Mouse (Mus musculus): ENCODE measurements at regions not wholly inside any gene's neighbourhood (a gene's known extent, or its start where the extent isn't known, plus 50 kb on each side); places are given as distances from the start of the nearest gene placed in this dataset.

DNA sequence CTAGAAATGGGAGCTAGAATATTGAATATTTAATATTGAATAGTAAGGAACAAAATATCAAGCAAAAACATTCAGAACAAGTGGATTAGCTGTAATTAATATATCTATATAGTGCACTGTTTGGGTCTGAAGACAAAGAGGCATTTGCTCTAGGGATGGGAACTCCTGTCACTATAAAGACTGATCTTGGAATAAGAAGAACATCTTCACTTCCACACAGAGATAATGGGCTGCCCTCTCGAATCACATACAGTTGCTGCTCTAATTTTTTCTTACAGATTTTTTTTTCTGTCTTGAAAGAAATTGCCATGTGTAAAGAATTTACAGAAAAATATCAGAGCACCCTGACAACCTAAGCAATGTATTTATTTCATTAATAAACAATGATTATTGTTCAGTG lies 229.7 kb upstream of the Zic4 start:
- H3K27ac ChIP-seq (ENCODE audit: low read depth, low read length), result no peak overlapping the region
- no peaks in the 10 kb centered on the region for H3K36me3 ChIP-seq (ENCODE audit: control insufficient read depth, insufficient read depth, low read length)
- WGBS, result 72% methylated on average over 1 of the region's 1 CpGs
- no peak overlapping the region for H3K9ac ChIP-seq (ENCODE audit: low read depth, low read length)
- no peak overlapping the region for H3K4me3 ChIP-seq (ENCODE audit: low read depth, low read length)
- H3K27me3 ChIP-seq (ENCODE audit: control insufficient read depth, insufficient read depth, low read length), result no peaks in the 10 kb centered on the region
- no peaks in the 10 kb centered on the region for H3K4me1 ChIP-seq (replicated peaks; ENCODE audit: control insufficient read depth, insufficient read depth, low read length)
- no peaks in the 10 kb centered on the region for H3K9me3 ChIP-seq (ENCODE audit: control insufficient read depth, low read length)
- no peak for DNase-seq (ENCODE audit: low spot score)
- no peak for ATAC-seq (ENCODE audit: low FRiP score)
- no peak overlapping the region for H3K4me2 ChIP-seq (replicated peaks; ENCODE audit: low read depth, low read length)

DNA sequence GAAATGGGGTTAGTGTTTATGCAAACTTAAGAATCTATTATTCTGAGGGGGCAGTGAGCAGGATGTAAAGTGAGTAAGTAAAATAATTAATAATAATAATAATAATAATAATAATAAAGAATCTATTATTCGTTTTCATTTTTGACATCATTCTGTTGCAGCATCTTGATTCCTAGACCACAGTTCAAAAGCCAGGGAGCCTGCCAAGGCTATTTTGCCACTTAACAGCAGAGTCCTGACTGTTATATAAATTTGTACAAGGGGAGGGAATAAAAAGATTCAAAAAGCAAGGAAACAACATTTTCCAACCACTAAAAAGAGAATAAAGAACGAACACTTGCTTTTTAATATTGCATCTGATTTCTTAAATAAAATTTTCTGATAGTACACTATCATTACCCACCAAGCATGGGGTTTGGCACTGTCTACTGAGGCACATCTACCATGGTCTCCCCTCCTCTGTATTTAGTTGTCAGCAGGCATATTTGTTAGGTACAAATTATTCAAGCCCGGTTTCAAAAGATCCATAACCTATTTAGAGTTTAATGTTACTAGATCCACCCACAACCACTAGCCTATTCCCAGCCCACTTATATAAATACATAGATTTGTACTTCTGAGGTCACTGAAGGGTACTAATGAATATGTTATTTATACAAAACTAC lies 228.8 kb upstream of the Zic4 start:
- ATAC-seq (ENCODE audit: low FRiP score), result no peak
- Histone ChIP-seq H3K27ac (ENCODE audit: low read depth, low read length) (no peak overlapping the region), H3K4me2 (replicated peaks; ENCODE audit: low read depth, low read length) (no peak overlapping the region), H3K4me1 (replicated peaks; ENCODE audit: control insufficient read depth, insufficient read depth, low read length) (no peaks in the 10 kb centered on the region), H3K9me3 (ENCODE audit: control insufficient read depth, low read length) (no peaks in the 10 kb centered on the region), H3K27me3 (ENCODE audit: control insufficient read depth, insufficient read depth, low read length) (no peaks in the 10 kb centered on the region), H3K9ac (ENCODE audit: low read depth, low read length) (no peak overlapping the region), H3K4me3 (ENCODE audit: low read depth, low read length) (no peak overlapping the region), H3K36me3 (ENCODE audit: control insufficient read depth, insufficient read depth, low read length) (no peaks in the 10 kb centered on the region)
- no peak for DNase-seq (ENCODE audit: low spot score)
- 86% methylated on average over 3 of the region's 3 CpGs for WGBS

DNA sequence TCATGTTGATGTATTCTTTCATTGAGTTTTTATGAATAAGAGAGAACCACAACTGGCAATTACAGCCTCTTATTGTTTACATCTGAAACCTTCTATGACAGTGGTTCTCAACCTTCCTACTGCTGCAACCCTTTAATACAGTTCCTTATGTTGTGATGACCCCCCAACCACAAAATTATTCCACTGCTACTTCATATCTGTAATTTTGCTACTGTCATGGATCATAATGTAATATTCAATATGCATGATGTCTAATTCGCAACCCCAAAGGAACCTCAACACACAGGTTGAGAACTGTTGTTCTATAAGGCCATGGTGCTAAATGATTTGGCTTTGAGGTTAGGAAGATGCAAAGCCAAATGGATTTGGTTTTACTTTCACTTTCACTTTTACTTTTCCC lies 227.9 kb upstream of the Zic4 start:
- Histone ChIP-seq H3K4me2 (replicated peaks; ENCODE audit: low read depth, low read length) (no peak overlapping the region), H3K36me3 (ENCODE audit: control insufficient read depth, insufficient read depth, low read length) (no peaks in the 10 kb centered on the region), H3K27me3 (ENCODE audit: control insufficient read depth, insufficient read depth, low read length) (no peaks in the 10 kb centered on the region), H3K4me1 (replicated peaks; ENCODE audit: control insufficient read depth, insufficient read depth, low read length) (no peaks in the 10 kb centered on the region), H3K27ac (ENCODE audit: low read depth, low read length) (no peak overlapping the region), H3K9ac (ENCODE audit: low read depth, low read length) (no peak overlapping the region), H3K9me3 (ENCODE audit: control insufficient read depth, low read length) (no peaks in the 10 kb centered on the region), H3K4me3 (ENCODE audit: low read depth, low read length) (no peak overlapping the region)
- ATAC-seq (ENCODE audit: low FRiP score), result no peak
- DNase-seq (ENCODE audit: low spot score), result no peak
- 100% methylated on average over 1 of the region's 1 CpGs for WGBS

DNA sequence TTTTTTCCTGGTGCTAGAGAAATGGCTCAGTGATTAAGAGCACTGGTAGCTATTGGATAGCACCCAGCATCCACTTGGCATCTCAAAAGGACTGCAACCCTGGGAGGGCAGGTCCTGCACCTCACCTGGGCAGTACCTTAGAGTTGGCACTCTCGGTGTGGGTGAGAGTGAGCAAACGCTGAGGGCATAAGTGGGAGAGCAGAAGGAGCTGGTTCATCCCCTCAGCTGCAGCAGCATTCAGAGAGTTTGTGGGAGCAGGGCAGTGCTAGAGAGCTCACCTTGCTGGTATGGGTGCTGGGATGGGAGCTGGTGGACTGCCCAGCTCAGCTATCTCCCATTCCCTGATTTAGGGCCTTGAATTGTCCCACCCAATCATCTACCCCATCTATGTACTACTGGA lies 227.1 kb upstream of the Zic4 start:
- Histone ChIP-seq H3K9ac (ENCODE audit: low read depth, low read length) (no peak overlapping the region), H3K4me2 (replicated peaks; ENCODE audit: low read depth, low read length) (no peak overlapping the region), H3K36me3 (ENCODE audit: control insufficient read depth, insufficient read depth, low read length) (no peaks in the 10 kb centered on the region), H3K9me3 (ENCODE audit: control insufficient read depth, low read length) (no peaks in the 10 kb centered on the region), H3K4me1 (replicated peaks; ENCODE audit: control insufficient read depth, insufficient read depth, low read length) (no peaks in the 10 kb centered on the region), H3K27ac (ENCODE audit: low read depth, low read length) (no peak overlapping the region), H3K4me3 (ENCODE audit: low read depth, low read length) (no peak overlapping the region), H3K27me3 (ENCODE audit: control insufficient read depth, insufficient read depth, low read length) (no peaks in the 10 kb centered on the region)
- 84% methylated on average over 2 of the region's 2 CpGs for WGBS
- ATAC-seq (ENCODE audit: low FRiP score) (0 out of 2 replicates have a peak, but pooled peaks have one; percentile 7), DNase-seq (ENCODE audit: low spot score) (no peak)

DNA sequence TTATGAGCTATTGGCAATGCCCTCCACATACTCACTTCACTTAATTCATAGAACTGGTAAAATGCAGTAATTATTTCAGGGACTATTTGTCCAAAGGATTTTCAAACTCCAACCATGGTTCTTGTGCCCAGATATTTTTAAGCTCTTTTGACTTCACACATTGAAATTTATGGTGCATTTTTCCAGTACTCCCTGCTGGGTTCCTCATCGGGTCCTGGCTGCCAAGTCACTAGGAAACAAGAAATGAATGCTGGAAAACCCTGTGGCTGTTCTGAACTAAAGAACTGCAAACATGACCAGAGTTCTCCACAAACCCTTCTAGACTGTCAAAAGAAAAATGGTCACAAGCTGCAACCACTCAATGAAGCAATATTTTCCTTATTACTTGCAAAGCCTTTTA lies 221.6 kb upstream of the Zic4 start:
- WGBS, result 52% methylated on average over 1 of the region's 1 CpGs
- Histone ChIP-seq H3K36me3 (ENCODE audit: control insufficient read depth, insufficient read depth, low read length) (no peaks in the 10 kb centered on the region), H3K27ac (ENCODE audit: low read depth, low read length) (no peak overlapping the region), H3K4me3 (ENCODE audit: low read depth, low read length) (no peak overlapping the region), H3K9me3 (ENCODE audit: control insufficient read depth, low read length) (no peaks in the 10 kb centered on the region), H3K9ac (ENCODE audit: low read depth, low read length) (no peak overlapping the region), H3K4me1 (replicated peaks; ENCODE audit: control insufficient read depth, insufficient read depth, low read length) (no peaks in the 10 kb centered on the region), H3K4me2 (replicated peaks; ENCODE audit: low read depth, low read length) (no peak overlapping the region), H3K27me3 (ENCODE audit: control insufficient read depth, insufficient read depth, low read length) (no peaks in the 10 kb centered on the region)
- no peak for ATAC-seq (ENCODE audit: low FRiP score)
- no peak for DNase-seq (ENCODE audit: low spot score)

DNA sequence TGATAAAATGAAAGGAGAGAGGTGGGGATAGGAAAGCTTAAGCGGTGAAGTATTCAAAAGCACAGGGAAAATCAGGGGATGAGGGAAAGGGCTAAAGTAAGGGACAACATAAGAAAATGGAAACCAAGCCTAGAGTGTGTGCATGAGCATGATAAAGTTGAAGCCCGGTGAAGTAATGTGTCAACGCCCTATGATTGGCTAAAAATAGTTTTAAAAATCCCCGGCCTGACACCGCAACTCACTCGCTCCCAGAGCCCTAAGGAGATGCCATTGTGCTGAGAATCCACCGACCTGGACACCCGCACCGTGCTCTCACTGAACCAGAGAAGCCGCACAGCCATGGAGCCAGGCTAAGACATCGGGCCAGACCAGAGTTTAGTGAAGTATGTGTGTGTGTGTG lies 210.3 kb upstream of the Zic4 start:
- no peak overlapping the region for H3K9ac ChIP-seq (ENCODE audit: low read depth, low read length)
- no peak overlapping the region for H3K27ac ChIP-seq (ENCODE audit: low read depth, low read length)
- no peaks in the 10 kb centered on the region for H3K27me3 ChIP-seq (ENCODE audit: control insufficient read depth, insufficient read depth, low read length)
- ATAC-seq (ENCODE audit: low FRiP score) (no peak), DNase-seq (ENCODE audit: low spot score) (no peak)
- H3K9me3 ChIP-seq (ENCODE audit: control insufficient read depth, low read length), result no peaks in the 10 kb centered on the region
- no peaks in the 10 kb centered on the region for H3K36me3 ChIP-seq (ENCODE audit: control insufficient read depth, insufficient read depth, low read length)
- no peak overlapping the region for H3K4me2 ChIP-seq (replicated peaks; ENCODE audit: low read depth, low read length)
- H3K4me1 ChIP-seq (replicated peaks; ENCODE audit: control insufficient read depth, insufficient read depth, low read length), result no peaks in the 10 kb centered on the region
- 95% methylated on average over 11 of the region's 11 CpGs for WGBS
- H3K4me3 ChIP-seq (ENCODE audit: low read depth, low read length), result no peak overlapping the region

DNA sequence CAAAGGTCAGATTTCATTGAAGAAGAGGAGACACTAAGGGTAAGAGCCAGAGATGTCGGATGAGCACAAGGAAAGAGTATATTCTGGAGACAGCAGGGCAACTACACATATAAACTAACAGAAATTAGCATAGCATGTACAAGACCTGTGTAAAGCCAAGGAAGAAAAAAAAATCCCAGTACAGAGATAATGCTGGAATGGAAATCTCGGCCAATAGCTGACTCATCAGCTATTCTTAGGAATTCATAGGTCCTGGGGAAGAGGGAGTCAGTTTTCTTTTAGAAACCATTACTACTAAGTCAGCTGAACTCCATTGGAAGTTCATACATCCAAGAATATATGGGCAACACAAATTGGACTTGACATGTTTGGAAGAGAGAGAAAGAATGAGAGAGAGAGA lies 202.9 kb upstream of the Zic4 start:
- no peaks in the 10 kb centered on the region for H3K36me3 ChIP-seq (ENCODE audit: control insufficient read depth, insufficient read depth, low read length)
- 86% methylated on average over 2 of the region's 2 CpGs for WGBS
- H3K4me1 ChIP-seq (replicated peaks; ENCODE audit: control insufficient read depth, insufficient read depth, low read length), result no peaks in the 10 kb centered on the region
- ATAC-seq (ENCODE audit: low FRiP score), result no peak
- no peak overlapping the region for H3K9ac ChIP-seq (ENCODE audit: low read depth, low read length)
- no peak for DNase-seq (ENCODE audit: low spot score)
- no peak overlapping the region for H3K4me2 ChIP-seq (replicated peaks; ENCODE audit: low read depth, low read length)
- H3K27ac ChIP-seq (ENCODE audit: low read depth, low read length), result no peak overlapping the region
- H3K9me3 ChIP-seq (ENCODE audit: control insufficient read depth, low read length), result no peaks in the 10 kb centered on the region
- no peak overlapping the region for H3K4me3 ChIP-seq (ENCODE audit: low read depth, low read length)
- H3K27me3 ChIP-seq (ENCODE audit: control insufficient read depth, insufficient read depth, low read length), result no peaks in the 10 kb centered on the region

DNA sequence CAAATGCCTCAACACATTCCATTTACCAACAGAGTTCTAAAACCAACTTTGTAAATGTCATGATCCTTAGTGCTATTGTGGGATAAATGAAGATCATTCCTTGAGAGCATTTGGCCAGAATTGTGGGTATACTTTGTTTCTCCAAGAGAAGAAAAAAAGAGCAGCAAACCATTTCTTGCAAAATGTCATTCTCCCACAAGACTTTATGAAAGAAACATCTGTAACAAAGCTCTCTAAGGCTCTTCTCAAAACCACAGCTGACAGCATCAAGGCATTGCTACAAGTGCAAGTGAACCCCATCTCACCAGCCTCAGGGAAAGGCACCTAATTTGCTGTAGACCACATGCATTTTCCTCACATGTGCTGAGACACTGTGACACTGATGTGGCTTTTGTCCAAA lies 194.3 kb upstream of the Zic4 start:
- ATAC-seq (ENCODE audit: low FRiP score) (no peak), DNase-seq (ENCODE audit: low spot score) (no peak)
- Histone ChIP-seq H3K4me2 (replicated peaks; ENCODE audit: low read depth, low read length) (no peak overlapping the region), H3K27me3 (ENCODE audit: control insufficient read depth, insufficient read depth, low read length) (no peaks in the 10 kb centered on the region), H3K36me3 (ENCODE audit: control insufficient read depth, insufficient read depth, low read length) (no peaks in the 10 kb centered on the region), H3K9me3 (ENCODE audit: control insufficient read depth, low read length) (no peaks in the 10 kb centered on the region), H3K27ac (ENCODE audit: low read depth, low read length) (no peak overlapping the region), H3K9ac (ENCODE audit: low read depth, low read length) (no peak overlapping the region), H3K4me3 (ENCODE audit: low read depth, low read length) (no peak overlapping the region), H3K4me1 (replicated peaks; ENCODE audit: control insufficient read depth, insufficient read depth, low read length) (no peaks in the 10 kb centered on the region)

DNA sequence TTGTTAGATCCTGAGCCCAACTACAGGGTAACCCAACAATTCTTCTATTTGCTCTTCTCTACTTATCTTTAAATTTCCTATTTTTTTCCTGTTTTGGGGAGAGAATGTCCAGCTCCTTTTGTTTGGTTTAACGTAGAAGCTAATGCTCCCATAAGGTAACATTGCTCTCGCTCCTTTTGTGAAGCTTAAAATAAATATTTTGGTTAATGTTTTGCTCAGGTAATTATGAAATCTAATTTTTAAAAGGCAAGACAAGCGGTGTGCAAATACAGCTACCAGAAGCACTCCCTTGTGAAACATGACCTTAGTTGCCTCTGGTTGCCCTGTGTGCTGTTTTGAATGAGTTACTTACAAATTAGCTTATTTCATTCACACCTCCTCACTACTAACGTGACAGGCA lies 169.0 kb upstream of the Zic4 start:
- ATAC-seq (ENCODE audit: low FRiP score), result no peak
- no peak overlapping the region for H3K4me2 ChIP-seq (replicated peaks; ENCODE audit: low read depth, low read length)
- no peak overlapping the region for H3K9ac ChIP-seq (ENCODE audit: low read depth, low read length)
- H3K4me1 ChIP-seq (replicated peaks; ENCODE audit: control insufficient read depth, insufficient read depth, low read length), result no peaks in the 10 kb centered on the region
- no peaks in the 10 kb centered on the region for H3K9me3 ChIP-seq (ENCODE audit: control insufficient read depth, low read length)
- no peak overlapping the region for H3K4me3 ChIP-seq (ENCODE audit: low read depth, low read length)
- no peak overlapping the region for H3K27ac ChIP-seq (ENCODE audit: low read depth, low read length)
- DNase-seq (ENCODE audit: low spot score), result no peak
- H3K27me3 ChIP-seq (ENCODE audit: control insufficient read depth, insufficient read depth, low read length), result no peaks in the 10 kb centered on the region
- H3K36me3 ChIP-seq (ENCODE audit: control insufficient read depth, insufficient read depth, low read length), result no peaks in the 10 kb centered on the region
- 87% methylated on average over 4 of the region's 4 CpGs for WGBS
